Mouse (Mus musculus) heart, postnatal 0 days (tissue): ENCODE results near the gene Prg3.

Experiments used
- CTCF ChIP-seq: IDR thresholded peaks from 2 replicates; pipeline ENCODE4 v1.5.1; 2016; ENCODE audit warnings: antibody characterized with exemption, control low read depth, low read depth
- EP300 ChIP-seq: IDR thresholded peaks from 2 replicates; pipeline ENCODE4 v1.6.1; 2016; ENCODE audit warnings: antibody characterized with exemption, low read depth

GRCm38 (mm10) chr2:85037047-85038026 is 49.3 kb downstream of the Prg3 start, which contains the start of the genes Ssrp1 and P2rx3:
- no peak for TF ChIP-seq CTCF
- TF ChIP-seq EP300: peak; percentile 78
